Comparison of ENCODE assay signal across 26 mouse cellular contexts in the genomic region with DNA sequence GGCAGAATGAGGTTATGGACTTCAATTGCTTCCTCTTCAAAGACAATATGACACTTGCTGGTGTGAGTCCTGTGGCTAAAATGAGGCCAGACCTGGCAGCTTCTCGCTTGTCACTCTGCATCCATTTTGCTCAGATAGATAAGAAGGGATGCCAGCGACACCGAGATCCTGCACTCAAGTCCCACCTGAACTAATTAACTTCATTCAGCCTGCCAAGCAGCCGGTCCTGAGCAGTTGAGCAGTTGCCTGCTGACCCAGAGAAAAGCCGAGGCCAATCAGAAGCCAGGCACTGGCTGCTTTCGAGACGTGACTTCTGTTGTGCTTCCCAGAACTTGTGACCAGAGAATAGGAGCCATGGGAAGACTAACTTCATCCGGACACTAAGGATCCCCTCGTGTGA.
A peak's percentile ranks its signal among the peaks of the same experiment; 100 is the strongest.
DNase-seq lines count a peak whose midpoint lies in the region; ATAC-seq and TF ChIP-seq lines count a peak whose summit lies in the region.
"Had no signal": no experiment of that assay in that cellular context is flagged by ENCODE, and none has a peak within 500 bp of the region (broad histone marks: within the 10 kb centered on the region; RNA-seq: fewer than 3 reads in every experiment).

No protein-coding gene starts in this region.

- H3K9me3 ChIP-seq in hindbrain, postnatal 0 days (ENCODE audit: low read length) = no peaks in the 10 kb centered on the region
- H3K9me3 ChIP-seq in hindbrain, embryonic 10.5 days = no peaks in the 10 kb centered on the region
- H3K9me3 ChIP-seq in midbrain, postnatal 0 days (ENCODE audit: low read length) = no peaks in the 10 kb centered on the region
- H3K9me3 ChIP-seq in midbrain, embryonic 16.5 days (replicated peaks; ENCODE audit: control insufficient read depth, low read length, poor library complexity, severe bottlenecking) = no peaks in the 10 kb centered on the region
- H3K9me3 ChIP-seq in liver, embryonic 11.5 days (ENCODE audit: control insufficient read depth, low read length) = no peaks in the 10 kb centered on the region
- H3K9me3 ChIP-seq: embryonic facial prominence, embryonic 10.5 days; embryonic facial prominence, embryonic 13.5 days; forebrain, embryonic 12.5 days; forebrain, embryonic 15.5 days; heart, embryonic 10.5 days; heart, embryonic 13.5 days; hindbrain, embryonic 13.5 days had no signal

- no peaks in the 10 kb centered on the region for H3K4me1 ChIP-seq in hindbrain, postnatal 0 days (ENCODE audit: insufficient read depth, low read length)
- no peaks in the 10 kb centered on the region for H3K4me1 ChIP-seq in hindbrain, embryonic 10.5 days (replicated peaks)
- no peaks in the 10 kb centered on the region for H3K4me1 ChIP-seq in midbrain, postnatal 0 days (ENCODE audit: insufficient read depth, low read length)
- H3K4me1 ChIP-seq in midbrain, embryonic 16.5 days (ENCODE audit: control insufficient read depth, insufficient read depth, low read length) = peaks cover 2% of the 10 kb centered on the region; the same call in 1 of the 2 replicates
- no peaks in the 10 kb centered on the region for H3K4me1 ChIP-seq in liver, embryonic 11.5 days (replicated peaks; ENCODE audit: control insufficient read depth, insufficient read depth, low read length)
- H3K4me1 ChIP-seq: embryonic facial prominence, embryonic 10.5 days; embryonic facial prominence, embryonic 13.5 days; forebrain, embryonic 12.5 days; forebrain, embryonic 15.5 days; heart, embryonic 10.5 days; heart, embryonic 13.5 days; hindbrain, embryonic 13.5 days had no signal

- no peak for TF ChIP-seq CTCF in hindbrain, postnatal 0 days (IDR thresholded peaks at IDR 0.05; ENCODE audit: low read depth)
- TF ChIP-seq CTCF in midbrain, postnatal 0 days (IDR thresholded peaks at IDR 0.05) = no peak

- no peak overlapping the region for H3K4me3 ChIP-seq in hindbrain, postnatal 0 days (ENCODE audit: low read length)
- no peak overlapping the region for H3K4me3 ChIP-seq in hindbrain, embryonic 10.5 days
- no peak overlapping the region for H3K4me3 ChIP-seq in midbrain, postnatal 0 days (ENCODE audit: low read depth, low read length)
- H3K4me3 ChIP-seq in midbrain, embryonic 16.5 days (ENCODE audit: low read depth, low read length) = no peak overlapping the region
- no peak overlapping the region for H3K4me3 ChIP-seq in liver, embryonic 11.5 days (ENCODE audit: low read depth, low read length)
- H3K4me3 ChIP-seq: embryonic facial prominence, embryonic 10.5 days; embryonic facial prominence, embryonic 13.5 days; erythroblast, embryonic 14.5 days; forebrain, embryonic 12.5 days; forebrain, embryonic 15.5 days; heart, adult 2 months; heart, embryonic 10.5 days; heart, embryonic 13.5 days; hindbrain, embryonic 13.5 days had no signal

- no peak overlapping the region for H3K9ac ChIP-seq in hindbrain, postnatal 0 days (replicated peaks; ENCODE audit: low read length)
- no peak overlapping the region for H3K9ac ChIP-seq in midbrain, postnatal 0 days (replicated peaks; ENCODE audit: low read length, poor library complexity, severe bottlenecking)
- no peak overlapping the region for H3K9ac ChIP-seq in midbrain, embryonic 16.5 days (ENCODE audit: low read depth, low read length)
- no peak overlapping the region for H3K9ac ChIP-seq in liver, embryonic 11.5 days (ENCODE audit: low read depth, low read length)
- H3K9ac ChIP-seq: embryonic facial prominence, embryonic 13.5 days; forebrain, embryonic 12.5 days; forebrain, embryonic 15.5 days; heart, embryonic 13.5 days; hindbrain, embryonic 13.5 days had no signal

- no peak overlapping the region for H3K4me2 ChIP-seq in hindbrain, postnatal 0 days (ENCODE audit: low read depth, low read length)
- H3K4me2 ChIP-seq in midbrain, postnatal 0 days (ENCODE audit: low read depth, low read length, poor library complexity, severe bottlenecking) = no peak overlapping the region
- H3K4me2 ChIP-seq in midbrain, embryonic 16.5 days (ENCODE audit: low read length) = no peak overlapping the region
- no peak overlapping the region for H3K4me2 ChIP-seq in liver, embryonic 11.5 days
- H3K4me2 ChIP-seq: embryonic facial prominence, embryonic 13.5 days; forebrain, embryonic 12.5 days; forebrain, embryonic 15.5 days; heart, embryonic 13.5 days; hindbrain, embryonic 13.5 days had no signal

- no peaks in the 10 kb centered on the region for H3K36me3 ChIP-seq in hindbrain, postnatal 0 days (ENCODE audit: insufficient read depth, low read length)
- H3K36me3 ChIP-seq in hindbrain, embryonic 10.5 days = no peaks in the 10 kb centered on the region
- no peaks in the 10 kb centered on the region for H3K36me3 ChIP-seq in midbrain, postnatal 0 days (ENCODE audit: insufficient read depth, low read length)
- H3K36me3 ChIP-seq in midbrain, embryonic 16.5 days (ENCODE audit: control insufficient read depth, insufficient read depth, low read length) = no peaks in the 10 kb centered on the region
- H3K36me3 ChIP-seq in liver, embryonic 11.5 days (ENCODE audit: control insufficient read depth, insufficient read depth, low read length) = no peaks in the 10 kb centered on the region
- H3K36me3 ChIP-seq: embryonic facial prominence, embryonic 10.5 days; embryonic facial prominence, embryonic 13.5 days; forebrain, embryonic 12.5 days; forebrain, embryonic 15.5 days; heart, embryonic 10.5 days; heart, embryonic 13.5 days; hindbrain, embryonic 13.5 days had no signal

- peak; percentile 77 to 84 for DNase-seq in cerebellum, postnatal 10 days
- DNase-seq in hindbrain, postnatal 0 days (ENCODE audit: low spot score) = peak; percentile 11
- DNase-seq in hindbrain, embryonic 10.5 days (ENCODE audit: low spot score) = no peak
- DNase-seq in midbrain, postnatal 0 days (ENCODE audit: low spot score) = peak; percentile 43
- DNase-seq in liver, embryonic 11.5 days (ENCODE audit: low spot score) = no peak
- DNase-seq: adrenal gland, adult 8-10 months; adrenal gland, postnatal 25 days; cerebellum, adult 11-12 months; cerebellum, adult 9-10 months; embryo, embryonic 11 days; gastrocnemius, postnatal 25 days; heart, adult 2 months; heart, postnatal 14 days had no signal

- no peaks in the 10 kb centered on the region for H3K27me3 ChIP-seq in hindbrain, postnatal 0 days (ENCODE audit: insufficient read depth, low read length)
- H3K27me3 ChIP-seq in hindbrain, embryonic 10.5 days (ENCODE audit: insufficient read depth, poor library complexity, severe bottlenecking) = no peaks in the 10 kb centered on the region
- H3K27me3 ChIP-seq in midbrain, postnatal 0 days (ENCODE audit: insufficient read depth, low read length) = no peaks in the 10 kb centered on the region
- H3K27me3 ChIP-seq in midbrain, embryonic 16.5 days (ENCODE audit: control insufficient read depth, insufficient read depth, low read depth, low read length) = no peaks in the 10 kb centered on the region
- H3K27me3 ChIP-seq in liver, embryonic 11.5 days (replicated peaks; ENCODE audit: control insufficient read depth, insufficient read depth, low read length) = no peaks in the 10 kb centered on the region
- H3K27me3 ChIP-seq: embryonic facial prominence, embryonic 13.5 days; forebrain, embryonic 12.5 days; forebrain, embryonic 15.5 days; heart, embryonic 13.5 days; hindbrain, embryonic 13.5 days had no signal

- no peak; the same call in 1 of the 2 replicates for ATAC-seq in cerebellum, adult (ENCODE audit: insufficient number of reproducible peaks, low FRiP score, low TSS enrichment)
- no peak; the same call in 1 of the 2 replicates for ATAC-seq in hindbrain, postnatal 0 days
- no peak for ATAC-seq in midbrain, postnatal 0 days (ENCODE audit: low FRiP score)
- ATAC-seq in midbrain, embryonic 16.5 days = no peak
- ATAC-seq in liver, embryonic 11.5 days (replicated peaks; ENCODE audit: low FRiP score) = no peak
- ATAC-seq: activated CD4-positive, CD25-positive, alpha-beta regulatory T cell, adult 4 months; forebrain, embryonic 15.5 days; hindbrain, embryonic 16.5 days; inflammation-experienced regulatory T-cells, adult 6 months had no signal

- no peak overlapping the region for H3K27ac ChIP-seq in hindbrain, postnatal 0 days
- no peak overlapping the region for H3K27ac ChIP-seq in hindbrain, embryonic 10.5 days
- no peak overlapping the region for H3K27ac ChIP-seq in midbrain, postnatal 0 days (ENCODE audit: low read depth, low read length)
- no peak overlapping the region for H3K27ac ChIP-seq in midbrain, embryonic 16.5 days (ENCODE audit: low read length)
- no peak overlapping the region for H3K27ac ChIP-seq in liver, embryonic 11.5 days (ENCODE audit: low read depth, low read length)
- H3K27ac ChIP-seq: embryonic facial prominence, embryonic 10.5 days; embryonic facial prominence, embryonic 13.5 days; forebrain, embryonic 12.5 days; forebrain, embryonic 15.5 days; heart, adult 2 months; heart, embryonic 10.5 days; heart, embryonic 13.5 days; hindbrain, embryonic 13.5 days had no signal

- 51% methylated on average over 9 of the region's 9 CpGs for WGBS in hindbrain, postnatal 0 days
- 70% methylated on average over 9 of the region's 9 CpGs for WGBS in hindbrain, embryonic 10.5 days
- WGBS in midbrain, postnatal 0 days = 55% methylated on average over 9 of the region's 9 CpGs
- 54% methylated on average over 9 of the region's 9 CpGs for WGBS in midbrain, embryonic 16.5 days
- 65% methylated on average over 9 of the region's 9 CpGs for WGBS in liver, embryonic 11.5 days

Comparison
In these comparisons a context has a peak if more than half of its experiments do, and no peak if none do; other contexts are left out.
1. DNase-seq: peak in cerebellum, postnatal 10 days (2 of 2), hindbrain, postnatal 0 days (single experiment) and midbrain, postnatal 0 days (single experiment); none in hindbrain, embryonic 10.5 days (single experiment) and liver, embryonic 11.5 days (single experiment).